Mouse (Mus musculus) liver, embryonic 13.5 days (tissue): ENCODE results near the gene Orm2. TPM values are rescaled to one million over a fixed set of nuclear protein-coding genes. Genes with fewer than 3 reads are reported as not detected.

ENCODE experiments used
- ATAC-seq: fragments of 200-750 bp; cut with Nextera tagmentation; 2 replicates; pipeline ENCODE4 v1.8.0; 2017; ENCODE audit warnings: low read depth, mild to moderate bottlenecking, moderate number of reproducible peaks, moderate library complexity
- DNase-seq: peaks from one replicate; pipeline ENCODE4 v3.0.0; 2022
- H3K27ac ChIP-seq: fragments of 300-500 bp; sonication (generic); 2 replicates; pipeline ENCODE4 v1.5.1; 2015; ENCODE audit warnings: moderate library complexity, mild to moderate bottlenecking, inconsistent platforms
- H3K27me3 ChIP-seq: fragments of 300-500 bp; sonication (generic); 2 replicates; pipeline ENCODE4 v1.6.1; 2015; ENCODE audit warnings: mild to moderate bottlenecking, inconsistent platforms
- H3K36me3 ChIP-seq: fragments of 300-500 bp; sonication (generic); 2 replicates; pipeline ENCODE4 v1.6.1; 2015; ENCODE audit warnings: mild to moderate bottlenecking, inconsistent platforms
- H3K4me1 ChIP-seq: fragments of 300-500 bp; sonication (generic); replicated peaks from 2 replicates; pipeline ENCODE4 v1.6.1; 2015; ENCODE audit warnings: inconsistent platforms
- H3K4me2 ChIP-seq: fragments of 300-500 bp; sonication (generic); 2 replicates; pipeline ENCODE4 v1.6.1; 2015; ENCODE audit warnings: inconsistent platforms, mild to moderate bottlenecking, moderate library complexity
- H3K4me3 ChIP-seq: fragments of 300-500 bp; sonication (generic); replicated peaks from 2 replicates; pipeline ENCODE4 v1.5.1; 2015; ENCODE audit warnings: mild to moderate bottlenecking, inconsistent platforms
- H3K9ac ChIP-seq: fragments of 300-500 bp; sonication (generic); 2 replicates; pipeline ENCODE4 v1.6.1; 2015; ENCODE audit warnings: mild to moderate bottlenecking, inconsistent platforms
- H3K9me3 ChIP-seq: fragments of 300-500 bp; sonication (generic); replicated peaks from 2 replicates; pipeline ENCODE4 v1.6.1; 2016; ENCODE audit warnings: inconsistent platforms
- WGBS: fragments of 180-500 bp; shearing (Covaris S2); methylation state at CpG from one replicate; pipeline ENCODE4 v1.1.7; 2015; ENCODE audit not compliant: insufficient replicate concordance; 5-methylcytosine and 5-hydroxymethylcytosine counted together
- polyA plus RNA-seq: library from polyadenylated mRNA; unstranded; fragments of >200 nt; fragmentation: Nextera tagmentation; extraction: Ambion mirVana; gene quantifications from 2 replicates; pipeline ENCODE4 v1.2.1, GENCODE M21; 2015

The Orm2 gene
- polyA plus RNA-seq, 1 experiment from 2014 or later: not detected

GRCm38 (mm10) chr4:63398854-63399609 is 36.8 kb downstream of the Orm2 start:
- Histone ChIP-seq H3K9me3 (no peaks in the 10 kb centered on the region), H3K4me3 (no peak overlapping the region), H3K9ac (peak overlapping the region; percentile 33), H3K36me3 (peaks cover 6% of the 10 kb centered on the region), H3K4me1 (peaks cover 58% of the 10 kb centered on the region), H3K27me3 (no peaks in the 10 kb centered on the region), H3K4me2 (peak overlapping the region; percentile 26), H3K27ac (peak overlapping the region; percentile 59)
- no peak for DNase-seq
- WGBS: 39% methylated on average over 11 of the region's 11 CpGs
- ATAC-seq: peak; percentile 35; the same call in 1 of the 2 replicates

GRCm38 (mm10) chr4:63399691-63400270 is 37.5 kb downstream of the Orm2 start:
- peaks cover 6% of the 10 kb centered on the region; the same call in 1 of the 2 replicates for H3K36me3 ChIP-seq
- peaks cover 66% of the 10 kb centered on the region for H3K4me1 ChIP-seq
- no peaks in the 10 kb centered on the region for H3K9me3 ChIP-seq
- H3K27me3 ChIP-seq: no peaks in the 10 kb centered on the region
- H3K4me2 ChIP-seq: peak overlapping the region; percentile 25
- H3K27ac ChIP-seq: peak overlapping the region; percentile 59
- ATAC-seq: no peak
- no peak overlapping the region for H3K4me3 ChIP-seq
- 40% methylated on average over 8 of the region's 8 CpGs for WGBS
- no peak for DNase-seq
- H3K9ac ChIP-seq: peak overlapping the region; percentile 33

GRCm38 (mm10) chr4:63400541-63401306 is 38.5 kb downstream of the Orm2 start:
- Histone ChIP-seq H3K9me3 (no peaks in the 10 kb centered on the region), H3K4me1 (peaks cover 75% of the 10 kb centered on the region), H3K4me3 (peak overlapping the region; percentile 8; the same call in 1 of the 2 replicates), H3K4me2 (peak overlapping the region; percentile 49), H3K36me3 (no peaks in the 10 kb centered on the region), H3K27me3 (no peaks in the 10 kb centered on the region), H3K27ac (peak overlapping the region; percentile 61; the same call in 1 of the 2 replicates), H3K9ac (no peak overlapping the region)
- ATAC-seq (no peak), DNase-seq (no peak)
- 53% methylated on average over 18 of the region's 18 CpGs for WGBS

- no peak for ATAC-seq
- Histone ChIP-seq H3K4me1 (peaks cover 84% of the 10 kb centered on the region), H3K36me3 (no peaks in the 10 kb centered on the region), H3K4me3 (0 out of 2 replicates have a peak overlapping the region, but pooled peaks have one; percentile 40), H3K9ac (peak overlapping the region; percentile 59), H3K27me3 (no peaks in the 10 kb centered on the region), H3K4me2 (peak overlapping the region; percentile 49), H3K27ac (peak overlapping the region; percentile 67), H3K9me3 (no peaks in the 10 kb centered on the region)
- DNase-seq: no peak
- 31% methylated on average over 6 of the region's 6 CpGs for WGBS
These were observed 39.4 kb downstream of the Orm2 start for GRCm38 (mm10) chr4:63401620-63402019.

GRCm38 (mm10) chr4:63402056-63402455 is 39.8 kb downstream of the Orm2 start:
- H3K4me1 ChIP-seq: peaks cover 88% of the 10 kb centered on the region
- WGBS: 51% methylated on average over 10 of the region's 10 CpGs
- ATAC-seq (peak; percentile 60), DNase-seq (no peak)
- H3K9me3 ChIP-seq: no peaks in the 10 kb centered on the region
- H3K9ac ChIP-seq: peak overlapping the region; percentile 59
- peak overlapping the region; percentile 40 for H3K4me3 ChIP-seq
- H3K27ac ChIP-seq: peak overlapping the region; percentile 67
- H3K36me3 ChIP-seq: no peaks in the 10 kb centered on the region
- H3K4me2 ChIP-seq: peak overlapping the region; percentile 49
- no peaks in the 10 kb centered on the region for H3K27me3 ChIP-seq

GRCm38 (mm10) chr4:63402558-63402957 is 40.3 kb downstream of the Orm2 start:
- H3K9ac ChIP-seq: peak overlapping the region; percentile 59
- H3K27ac ChIP-seq: peak overlapping the region; percentile 67
- WGBS: 40% methylated on average over 6 of the region's 6 CpGs
- no peak for ATAC-seq
- H3K36me3 ChIP-seq: no peaks in the 10 kb centered on the region
- H3K4me3 ChIP-seq: peak overlapping the region; percentile 40
- H3K4me1 ChIP-seq: peaks cover 92% of the 10 kb centered on the region
- no peaks in the 10 kb centered on the region for H3K9me3 ChIP-seq
- no peak for DNase-seq
- peak overlapping the region; percentile 49 for H3K4me2 ChIP-seq
- no peaks in the 10 kb centered on the region for H3K27me3 ChIP-seq

GRCm38 (mm10) chr4:63403040-63403959 is 41.1 kb downstream of the Orm2 start, which contains the start of gene Akna:
Gene Akna, minus strand, starts transcription at chr4:63403354.
- Histone ChIP-seq H3K4me3 (peak within 1 kb of the TSS; percentile 40), H3K4me2 (peak within 1 kb of the TSS; percentile 49), H3K27me3 (no peaks in the 10 kb centered on the region), H3K36me3 (no peaks in the 10 kb centered on the region), H3K9ac (peak within 1 kb of the TSS; percentile 59), H3K9me3 (no peaks in the 10 kb centered on the region), H3K27ac (peak within 1 kb of the TSS; percentile 67), H3K4me1 (peaks cover 94% of the 10 kb centered on the region)
- DNase-seq (peak; percentile 55), ATAC-seq (peak; percentile 51)
- 20% methylated on average over 17 of the region's 17 CpGs for WGBS

GRCm38 (mm10) chr4:63404205-63404604 is 42.0 kb downstream of the Orm2 start:
- H3K4me2 ChIP-seq: no peak overlapping the region
- no peaks in the 10 kb centered on the region for H3K9me3 ChIP-seq
- peak overlapping the region; percentile 50 for H3K27ac ChIP-seq
- DNase-seq: no peak
- H3K36me3 ChIP-seq: no peaks in the 10 kb centered on the region
- WGBS: 32% methylated on average over 7 of the region's 7 CpGs
- H3K4me1 ChIP-seq: peaks cover 93% of the 10 kb centered on the region
- H3K9ac ChIP-seq: no peak overlapping the region
- no peak for ATAC-seq
- H3K27me3 ChIP-seq: peaks cover 4% of the 10 kb centered on the region
- H3K4me3 ChIP-seq: no peak overlapping the region

GRCm38 (mm10) chr4:63405051-63405450 is 42.8 kb downstream of the Orm2 start:
- peaks cover 93% of the 10 kb centered on the region for H3K4me1 ChIP-seq
- no peaks in the 10 kb centered on the region for H3K36me3 ChIP-seq
- H3K27ac ChIP-seq: no peak overlapping the region
- no peak overlapping the region for H3K4me2 ChIP-seq
- ATAC-seq (no peak; the same call in 1 of the 2 replicates), DNase-seq (no peak)
- no peaks in the 10 kb centered on the region for H3K9me3 ChIP-seq
- peak overlapping the region; percentile 5; the same call in 1 of the 2 replicates for H3K9ac ChIP-seq
- H3K27me3 ChIP-seq: peaks cover 7% of the 10 kb centered on the region
- H3K4me3 ChIP-seq: no peak overlapping the region
- 16% methylated on average over 7 of the region's 7 CpGs for WGBS

- Histone ChIP-seq H3K27me3 (peaks cover 7% of the 10 kb centered on the region), H3K4me2 (no peak overlapping the region), H3K4me1 (peaks cover 92% of the 10 kb centered on the region), H3K9me3 (no peaks in the 10 kb centered on the region), H3K4me3 (no peak overlapping the region), H3K27ac (no peak overlapping the region), H3K36me3 (no peaks in the 10 kb centered on the region), H3K9ac (no peak overlapping the region)
- ATAC-seq (no peak), DNase-seq (no peak)
- WGBS: 43% methylated on average over 4 of the region's 4 CpGs
These were observed 43.4 kb downstream of the Orm2 start for GRCm38 (mm10) chr4:63405683-63406082.
